Mouse (Mus musculus): ENCODE results near the gene Utp15.

The Utp15 gene

DNA sequence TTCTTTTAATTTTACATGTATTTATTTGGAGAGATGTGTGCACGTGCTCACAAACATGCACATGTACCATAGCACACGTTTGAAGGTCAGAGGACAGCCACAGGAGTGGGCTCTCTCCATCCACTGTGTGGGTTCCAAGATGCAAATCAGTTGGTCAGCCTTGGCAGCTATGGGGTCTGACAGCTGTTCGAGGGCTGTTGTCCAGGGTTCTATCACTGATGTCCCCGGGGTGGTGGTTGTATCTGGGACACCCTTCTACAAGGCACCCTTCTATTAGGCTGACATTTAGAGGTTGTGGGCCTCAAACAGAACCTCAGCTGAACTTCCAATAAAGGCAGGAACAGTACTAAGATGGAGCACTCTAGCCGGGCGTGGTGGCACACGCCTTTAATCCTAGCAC is 13.4 kb upstream of the Utp15 start:
- CTCF ChIA-PET: interaction anchor here in 1 of 4 experiments (1.1 kb wide), 1 partner anchor 245 kb away, joined by 3 read pairs; no protein-coding TSS in a partner anchor
- POLR2A ChIA-PET: no interaction called here

DNA sequence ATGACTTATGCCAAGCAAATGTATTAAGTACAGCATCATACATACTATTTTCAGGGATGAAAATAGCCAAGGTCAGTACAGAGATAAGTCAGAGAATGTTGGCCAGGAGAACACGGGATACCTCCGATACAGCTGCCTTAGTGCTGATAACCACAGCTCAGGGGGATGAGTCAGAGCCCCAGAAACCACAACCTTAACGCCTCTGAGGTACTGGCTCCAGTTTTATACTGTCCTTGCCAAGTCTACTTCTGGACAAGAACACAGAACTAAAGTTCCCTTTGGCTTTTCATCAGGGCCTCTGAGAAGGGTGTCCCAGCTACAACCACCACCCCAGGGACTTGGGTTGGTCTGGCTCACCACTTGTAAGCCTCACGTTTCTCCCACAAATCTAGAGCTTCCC is 12.8 kb upstream of the Utp15 start:
- CTCF ChIA-PET: interaction anchor here in 1 of 4 experiments (1.1 kb wide), 1 partner anchor 245 kb away, joined by 3 read pairs; no protein-coding TSS in a partner anchor

GRCm38 (mm10) chr13:98274023-98274422 is 11.2 kb upstream of the Utp15 start:
- POLR2A ChIA-PET: interaction anchor here in 2 of 4 experiments (1.0 to 1.3 kb wide), 2 partner anchors 11 to 14 kb away, joined by 3 read pairs; partner anchors contain the start of genes Ankra2 (in 1 of the 2) and Utp15 (in 1 of the 2)
- CTCF ChIA-PET: no interaction called here

More for the DNA sequence above, 12.8 kb upstream of the Utp15 start:
- POLR2A ChIA-PET: interaction anchor here in 1 of 4 experiments (1.2 kb wide), 1 partner anchor 12 kb away, joined by 4 read pairs; no protein-coding TSS in a partner anchor

GRCm38 (mm10) chr13:98264111-98264510 is 1.3 kb upstream of the Utp15 start:
- POLR2A ChIA-PET: interaction anchor here in 1 of 4 experiments (0.6 to 1.1 kb wide), 2 partner anchors 12 to 333 kb away, joined by 3 read pairs; no protein-coding TSS in a partner anchor

GRCm38 (mm10) chr13:98263458-98263987 is 682 bp upstream of the Utp15 start:
- ChIA-PET CTCF (interaction anchor here in 1 of 4 experiments (1.6 kb wide), 1 partner anchor 233 kb away, joined by 6 read pairs; no protein-coding TSS in a partner anchor), POLR2A (interaction anchor here in 3 of 4 experiments (0.5 to 1.6 kb wide), 24 partner anchors 9 to 456 kb away, joined by 3 to 16 read pairs (median 4); partner anchors contain the start of genes Btf3 (in 1 of the 3) and Foxd1 (in 1 of the 3))

More at GRCm38 (mm10) chr13:98264111-98264510, 1.3 kb upstream of the Utp15 start:
- CTCF ChIA-PET: no interaction called here

GRCm38 (mm10) chr13:98254921-98255320 is 7.9 kb downstream of the Utp15 start:
- POLR2A ChIA-PET: interaction anchor here in 2 of 4 experiments (0.5 to 3.0 kb wide), 6 partner anchors 9 to 224 kb away, joined by 3 to 12 read pairs (median 4); no protein-coding TSS in a partner anchor
- CTCF ChIA-PET: interaction anchor here in 3 of 4 experiments (0.6 to 1.9 kb wide), 7 partner anchors 10 to 224 kb away, joined by 3 to 8 read pairs (median 4); no protein-coding TSS in a partner anchor

GRCm38 (mm10) chr13:98249594-98249993 is 13.2 kb downstream of the Utp15 start:
- CTCF ChIA-PET: no interaction called here
- POLR2A ChIA-PET: interaction anchor here in 2 of 4 experiments (0.9 to 1.3 kb wide), 3 partner anchors 10 to 219 kb away, joined by 3 to 4 read pairs (median 3); partner anchors contain the start of genes Ankra2 (in 1 of the 2) and Utp15 (in 1 of the 2)

GRCm38 (mm10) chr13:98245386-98245785 is 17.5 kb downstream of the Utp15 start:
- POLR2A ChIA-PET: interaction anchor here in 1 of 4 experiments (1.2 kb wide), 1 partner anchor 214 kb away, joined by 3 read pairs; no protein-coding TSS in a partner anchor
- CTCF ChIA-PET: interaction anchor here in 1 of 4 experiments (1.1 kb wide), 1 partner anchor 9 kb away, joined by 3 read pairs; no protein-coding TSS in a partner anchor

DNA sequence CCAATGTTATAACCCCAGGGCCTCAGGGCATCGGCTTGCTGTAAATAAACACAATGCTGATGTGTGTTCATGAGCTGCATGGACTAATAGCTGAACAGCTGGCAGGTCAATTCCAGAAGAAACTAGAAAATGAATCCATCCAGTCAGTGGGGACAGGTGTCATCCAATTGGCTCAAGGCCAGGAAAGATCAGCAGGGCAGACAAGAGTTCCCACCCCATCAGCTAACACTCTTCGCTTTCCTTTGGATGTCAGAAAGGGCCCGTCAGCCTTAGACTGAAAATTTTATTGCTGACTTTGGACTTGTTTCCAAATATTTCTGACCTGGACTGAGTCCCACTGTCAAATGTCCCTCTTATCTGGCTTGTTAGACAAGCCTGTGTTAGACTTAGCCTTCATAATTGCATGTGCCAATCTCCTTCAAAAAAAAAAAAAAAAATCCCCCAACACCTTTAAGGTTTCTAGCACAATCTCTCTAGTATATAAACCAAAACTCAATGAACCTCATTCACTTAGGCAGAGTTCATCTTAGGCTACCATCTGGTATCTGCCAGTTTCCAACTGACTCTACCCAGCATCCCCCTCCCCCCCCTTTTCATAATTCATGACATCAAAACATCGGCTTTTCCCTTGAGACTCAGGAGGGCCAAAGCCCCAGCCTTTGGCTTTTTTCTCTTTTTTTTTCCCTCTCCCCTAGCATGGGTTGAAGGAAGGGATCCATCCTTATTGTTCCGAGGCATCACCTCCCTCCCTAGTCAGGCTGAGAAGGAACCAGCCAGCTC is 18.1 kb downstream of the Utp15 start:
- ChIA-PET CTCF (interaction anchor here in 2 of 4 experiments (1.1 to 6.6 kb wide), 3 partner anchors 10 to 219 kb away, joined by 3 to 45 read pairs (median 3); no protein-coding TSS in a partner anchor), POLR2A (interaction anchor here in 1 of 4 experiments (0.6 to 1.0 kb wide), 2 partner anchors 33 to 67 kb away, joined by 3 read pairs; no protein-coding TSS in a partner anchor)

DNA sequence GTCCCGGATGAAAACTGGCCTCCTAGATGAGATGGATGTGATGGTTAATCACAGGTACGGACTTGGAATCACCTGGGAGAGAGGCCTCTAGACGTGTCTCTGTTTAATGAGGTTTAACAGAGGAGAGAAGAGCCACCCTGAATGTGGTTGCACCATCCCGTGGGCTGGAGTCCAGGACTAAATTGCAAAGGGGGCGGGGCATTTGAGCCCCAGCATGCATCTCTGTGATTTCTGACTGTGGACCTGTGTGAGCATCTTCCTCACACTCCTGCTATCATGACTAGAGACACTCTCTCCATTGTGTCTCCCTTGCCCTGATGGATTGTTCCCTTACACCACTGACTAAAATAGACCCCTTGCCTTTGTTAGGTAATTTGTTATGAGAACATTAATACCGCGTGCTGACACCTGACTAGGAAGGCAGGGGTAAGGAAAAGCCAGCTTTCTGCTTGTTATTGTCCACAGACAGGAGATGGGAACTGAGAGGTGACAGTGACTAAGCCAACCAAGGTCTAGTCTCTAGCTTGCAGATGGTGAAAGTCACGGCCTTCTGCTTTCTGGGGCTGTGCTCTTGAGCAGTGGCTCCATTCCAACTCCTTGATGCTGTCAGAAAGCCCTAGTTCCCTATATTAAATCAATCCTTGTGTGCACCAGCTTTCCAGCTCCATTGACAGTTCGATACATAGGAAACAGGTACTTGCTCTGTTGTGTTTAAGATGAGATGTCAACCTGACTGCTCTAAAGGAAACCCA is 21.1 kb downstream of the Utp15 start:
- ChIA-PET CTCF (interaction anchor here in 2 of 4 experiments (0.8 to 6.6 kb wide), 5 partner anchors 14 to 211 kb away, joined by 3 to 45 read pairs (median 4); no protein-coding TSS in a partner anchor), POLR2A (interaction anchor here in 1 of 4 experiments (2.8 kb wide), 1 partner anchor 210 kb away, joined by 10 read pairs; no protein-coding TSS in a partner anchor)

- POLR2A ChIA-PET: interaction anchor here in 3 of 4 experiments (0.5 to 2.8 kb wide), 7 partner anchors 9 to 297 kb away, joined by 3 to 10 read pairs (median 3); no protein-coding TSS in a partner anchor
- CTCF ChIA-PET: interaction anchor here in 3 of 4 experiments (0.6 to 6.6 kb wide), 9 partner anchors 15 to 215 kb away, joined by 3 to 45 read pairs (median 4); no protein-coding TSS in a partner anchor
These were observed 22.7 kb downstream of the Utp15 start for GRCm38 (mm10) chr13:98239978-98240641.

GRCm38 (mm10) chr13:98235451-98235850 is 27.4 kb downstream of the Utp15 start:
- ChIA-PET POLR2A (no interaction called here), CTCF (no interaction called here)

DNA sequence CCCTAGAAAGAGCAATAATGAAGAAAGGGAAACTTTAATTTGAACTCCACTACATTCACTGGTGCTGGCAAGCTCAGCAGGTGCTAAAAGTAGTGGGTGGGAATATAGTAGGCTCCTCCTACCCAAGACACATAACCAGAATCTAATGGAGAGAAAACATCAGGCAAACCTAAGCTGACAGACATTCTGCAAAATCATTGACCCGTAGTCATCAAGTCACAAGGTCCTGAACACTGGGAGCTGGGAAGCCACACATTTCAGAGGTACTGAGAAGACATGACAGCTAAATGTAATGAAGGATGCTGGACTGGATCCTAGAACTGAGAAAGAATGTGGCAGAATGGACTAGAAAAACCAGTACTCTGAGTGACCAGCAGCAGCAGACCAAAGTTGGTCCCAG is 32.3 kb downstream of the Utp15 start:
- ChIA-PET CTCF (interaction anchor here in 1 of 4 experiments (1.3 kb wide), 1 partner anchor 7 kb away, joined by 3 read pairs; no protein-coding TSS in a partner anchor), POLR2A (interaction anchor here in 1 of 4 experiments (0.7 kb wide), 1 partner anchor 10 kb away, joined by 3 read pairs; no protein-coding TSS in a partner anchor)

DNA sequence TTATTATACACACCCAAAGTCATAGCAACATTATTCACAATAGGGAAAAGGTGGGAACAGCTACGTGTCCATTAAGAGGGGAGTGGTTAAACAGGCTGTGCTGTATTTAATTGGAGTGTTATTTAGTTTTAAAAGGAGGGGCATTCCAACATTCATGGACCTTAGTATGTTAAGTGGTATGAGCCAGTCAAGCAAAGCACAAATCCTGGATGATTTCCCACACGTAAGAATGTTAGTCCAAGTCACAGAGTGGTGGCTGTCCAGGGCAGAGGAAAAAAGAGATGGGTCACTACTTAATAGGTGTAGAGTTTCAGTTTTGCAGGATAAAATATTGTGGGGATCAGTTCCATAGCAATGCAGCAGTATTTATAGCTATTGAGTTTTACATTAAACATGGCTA is 36.6 kb downstream of the Utp15 start:
- CTCF ChIA-PET: interaction anchor here in 3 of 4 experiments (0.6 to 4.7 kb wide), 3 partner anchors 195 to 1628 kb away, joined by 4 to 32 read pairs (median 4); no protein-coding TSS in a partner anchor

DNA sequence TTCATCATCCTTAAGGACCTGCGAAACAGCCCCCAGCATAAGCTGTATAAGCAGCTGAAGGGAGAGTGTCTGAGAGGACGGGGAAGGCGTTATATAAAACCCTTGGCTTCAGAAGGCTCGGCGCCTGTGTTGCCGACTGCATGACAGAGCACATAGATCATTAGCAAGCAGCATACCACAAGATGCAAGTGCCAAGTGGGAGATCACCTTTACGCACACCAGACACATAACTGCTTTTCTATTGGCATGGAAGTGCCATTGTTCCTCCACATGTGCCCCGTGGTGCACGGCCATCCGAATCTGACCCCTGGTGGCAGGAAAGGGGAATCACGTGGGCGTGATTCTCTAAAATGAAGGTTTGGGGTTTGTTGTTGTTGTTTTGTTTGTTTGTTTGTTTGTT is 40.0 kb downstream of the Utp15 start:
- POLR2A ChIA-PET: interaction anchor here in 1 of 4 experiments (1.9 kb wide), 1 partner anchor 192 kb away, joined by 5 read pairs; no protein-coding TSS in a partner anchor
- CTCF ChIA-PET: interaction anchor here (0.8 to 4.7 kb wide), 12 partner anchors 8 to 299 kb away, joined by 3 to 32 read pairs (median 4); no protein-coding TSS in a partner anchor

More for the DNA sequence above, 36.6 kb downstream of the Utp15 start:
- POLR2A ChIA-PET: no interaction called here

DNA sequence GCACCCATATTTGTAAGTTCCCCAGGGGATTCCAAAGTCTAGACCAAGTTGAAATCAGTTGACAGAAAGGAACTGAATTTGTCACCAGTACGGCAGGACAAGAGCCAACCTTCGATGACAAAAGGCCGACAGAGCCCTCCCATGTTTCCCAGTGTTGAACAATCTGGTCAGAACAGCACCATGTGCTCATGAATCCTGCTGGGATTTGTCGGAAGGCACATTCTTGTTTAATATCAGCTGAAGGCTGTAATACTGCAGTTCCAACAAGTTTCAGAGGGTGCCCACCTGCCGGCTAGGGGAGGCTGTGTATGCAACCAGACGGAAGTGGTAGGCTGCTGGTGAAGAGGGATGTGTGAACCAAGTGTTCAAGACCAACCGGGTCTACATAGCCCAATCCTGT is 52.7 kb downstream of the Utp15 start:
- POLR2A ChIA-PET: interaction anchor here in 1 of 4 experiments (0.6 kb wide), 2 partner anchors 14 to 1150 kb away, joined by 3 to 4 read pairs; no protein-coding TSS in a partner anchor
- CTCF ChIA-PET: no interaction called here

- POLR2A ChIA-PET: no interaction called here
- CTCF ChIA-PET: interaction anchor here in 3 of 4 experiments (0.5 to 1.5 kb wide), 12 partner anchors 13 to 270 kb away, joined by 3 to 4 read pairs (median 3); no protein-coding TSS in a partner anchor
These were observed 54.0 kb downstream of the Utp15 start for GRCm38 (mm10) chr13:98208842-98209241.
